Mouse (Mus musculus) heart, embryonic 11.5 days (tissue): ENCODE measurements at regions not wholly inside any gene's neighbourhood (a gene's known extent, or its start where the extent isn't known, plus 50 kb on each side); places are given as distances from the start of the nearest gene placed in this dataset.

Experiments used
- ATAC-seq: fragments of 200-750 bp; cut with Nextera tagmentation; replicated peaks from 2 replicates; pipeline ENCODE4 v1.8.0; 2017; ENCODE audit warnings: moderate library complexity; ENCODE audit not compliant: insufficient number of reproducible peaks, low FRiP score, low TSS enrichment
- H3K27ac ChIP-seq: fragments of 300-500 bp; sonication (generic); 2 replicates; pipeline ENCODE4 v1.5.1; 2014; ENCODE audit warnings: mild to moderate bottlenecking, low read depth, low read length
- H3K27me3 ChIP-seq: fragments of 300-500 bp; sonication (generic); 2 replicates; pipeline ENCODE4 v1.6.1; 2014; ENCODE audit warnings: mild to moderate bottlenecking, low read length, mixed read lengths; ENCODE audit not compliant: control insufficient read depth, insufficient read depth
- H3K36me3 ChIP-seq: fragments of 300-500 bp; sonication (generic); 2 replicates; pipeline ENCODE4 v1.6.1; 2014; ENCODE audit warnings: mild to moderate bottlenecking, low read length, moderate library complexity, mixed read lengths; ENCODE audit not compliant: control insufficient read depth, insufficient read depth
- H3K4me1 ChIP-seq: fragments of 300-500 bp; sonication (generic); 2 replicates; pipeline ENCODE4 v1.6.1; 2014; ENCODE audit warnings: low read length; ENCODE audit not compliant: control insufficient read depth, insufficient read depth
- H3K4me2 ChIP-seq: fragments of 300-500 bp; sonication (generic); 2 replicates; pipeline ENCODE4 v1.6.1; 2014; ENCODE audit warnings: mild to moderate bottlenecking, moderate library complexity
- H3K4me3 ChIP-seq: fragments of 300-500 bp; sonication (generic); 2 replicates; pipeline ENCODE4 v1.5.1; 2014; ENCODE audit warnings: low read depth, low read length
- H3K9ac ChIP-seq: fragments of 300-500 bp; sonication (generic); 2 replicates; pipeline ENCODE4 v1.6.1; 2014; ENCODE audit warnings: mild to moderate bottlenecking, low read depth, low read length, moderate library complexity
- H3K9me3 ChIP-seq: fragments of 300-500 bp; sonication (generic); replicated peaks from 2 replicates; pipeline ENCODE4 v1.6.1; 2016; ENCODE audit warnings: low read length; ENCODE audit not compliant: control insufficient read depth
- WGBS: fragments of 180-500 bp; shearing (Covaris S2); extraction: QIAGEN DNeasy Blood & Tissue Kit; methylation state at CpG from one replicate; pipeline ENCODE4 v1.1.7; 2014; ENCODE audit not compliant: insufficient replicate concordance; 5-methylcytosine and 5-hydroxymethylcytosine counted together

- Histone ChIP-seq H3K4me2 (no peak overlapping the region), H3K9me3 (no peaks in the 10 kb centered on the region), H3K9ac (no peak overlapping the region), H3K27me3 (no peaks in the 10 kb centered on the region), H3K4me3 (no peak overlapping the region), H3K4me1 (no peaks in the 10 kb centered on the region), H3K36me3 (no peaks in the 10 kb centered on the region), H3K27ac (no peak overlapping the region)
- 80% methylated on average over 6 of the region's 6 CpGs for WGBS
- no peak for ATAC-seq
These were observed 382.1 kb upstream of the Ddi1 start for GRCm38 (mm10) chr9:6651572-6652236.

- Histone ChIP-seq H3K27me3 (no peaks in the 10 kb centered on the region), H3K9me3 (no peaks in the 10 kb centered on the region), H3K27ac (no peak overlapping the region), H3K4me2 (no peak overlapping the region), H3K36me3 (no peaks in the 10 kb centered on the region), H3K4me3 (no peak overlapping the region), H3K9ac (no peak overlapping the region), H3K4me1 (0 out of 2 replicates have a peak, but pooled peaks cover 2% of the 10 kb centered on the region)
- 79% methylated on average over 3 of the region's 3 CpGs for WGBS
- no peak for ATAC-seq
These were observed 376.2 kb upstream of the Ddi1 start for GRCm38 (mm10) chr9:6645796-6646309.

- ATAC-seq = no peak
- 67% methylated on average over 2 of the region's 2 CpGs for WGBS
- H3K4me1 ChIP-seq = 0 out of 2 replicates have a peak, but pooled peaks cover 2% of the 10 kb centered on the region
- no peak overlapping the region for H3K27ac ChIP-seq
- H3K4me2 ChIP-seq = no peak overlapping the region
- no peak overlapping the region for H3K4me3 ChIP-seq
- H3K9ac ChIP-seq = no peak overlapping the region
- H3K36me3 ChIP-seq = no peaks in the 10 kb centered on the region
- no peaks in the 10 kb centered on the region for H3K27me3 ChIP-seq
- no peaks in the 10 kb centered on the region for H3K9me3 ChIP-seq
These were observed 375.7 kb upstream of the Ddi1 start for GRCm38 (mm10) chr9:6645321-6645720.

GRCm38 (mm10) chr9:6617155-6617554, 347.5 kb upstream of the Ddi1 start:
- H3K4me3 ChIP-seq = no peak overlapping the region
- H3K36me3 ChIP-seq = no peaks in the 10 kb centered on the region
- H3K27me3 ChIP-seq = no peaks in the 10 kb centered on the region
- no peak overlapping the region for H3K9ac ChIP-seq
- H3K27ac ChIP-seq = no peak overlapping the region
- H3K4me2 ChIP-seq = no peak overlapping the region
- whole genome bisulfite sequencing = 88% methylated on average over 2 of the region's 2 CpGs
- H3K4me1 ChIP-seq = no peaks in the 10 kb centered on the region
- H3K9me3 ChIP-seq = no peaks in the 10 kb centered on the region
- no peak for ATAC-seq

GRCm38 (mm10) chr9:6609284-6609627, 339.6 kb upstream of the Ddi1 start:
- Histone ChIP-seq H3K4me2 (no peak overlapping the region), H3K27ac (no peak overlapping the region), H3K27me3 (no peaks in the 10 kb centered on the region), H3K9me3 (no peaks in the 10 kb centered on the region), H3K4me1 (no peaks in the 10 kb centered on the region), H3K4me3 (no peak overlapping the region), H3K9ac (no peak overlapping the region), H3K36me3 (no peaks in the 10 kb centered on the region)
- no peak for ATAC-seq
- 91% methylated on average over 1 of the region's 1 CpGs for WGBS

GRCm38 (mm10) chr9:6608428-6609283, 339.0 kb upstream of the Ddi1 start:
- H3K9me3 ChIP-seq = no peaks in the 10 kb centered on the region
- no peaks in the 10 kb centered on the region for H3K27me3 ChIP-seq
- no peak overlapping the region for H3K4me3 ChIP-seq
- ATAC-seq = no peak
- WGBS = 66% methylated on average over 5 of the region's 5 CpGs
- H3K9ac ChIP-seq = no peak overlapping the region
- H3K36me3 ChIP-seq = no peaks in the 10 kb centered on the region
- H3K27ac ChIP-seq = no peak overlapping the region
- H3K4me1 ChIP-seq = no peaks in the 10 kb centered on the region
- H3K4me2 ChIP-seq = no peak overlapping the region
